Mouse (Mus musculus) cerebellum, adult 2 months (tissue): ENCODE measurements around the gene Spen. TPM values are rescaled to one million over a fixed set of nuclear protein-coding genes. Genes with fewer than 3 reads are reported as not detected.

Source experiments
- DNase-seq, 2 experiments: peaks; one replicate each; pipeline ENCODE4 v3.0.0; 2021
- H3K27ac ChIP-seq: fragments of 200-500 bp; 2 replicates; pipeline ENCODE4 v1.5.1; 2012; ENCODE audit warnings: low read length, control low read depth, inconsistent platforms; ENCODE audit not compliant: insufficient read depth
- H3K27me3 ChIP-seq: fragments of 200-500 bp; 2 replicates; pipeline ENCODE4 v1.6.1; 2012; ENCODE audit warnings: inconsistent platforms, mild to moderate bottlenecking, low read length, moderate library complexity; ENCODE audit not compliant: control insufficient read depth, insufficient read depth
- H3K4me1 ChIP-seq: fragments of 200-500 bp; 2 replicates; pipeline ENCODE4 v1.6.1; 2011; ENCODE audit warnings: low read length; ENCODE audit not compliant: control insufficient read depth, insufficient read depth
- H3K4me3 ChIP-seq: fragments of 200-500 bp; replicated peaks from 2 replicates; pipeline ENCODE3; 2011; ENCODE audit warnings: mild to moderate bottlenecking, low read depth, low read length, control low read depth; ENCODE audit not compliant: insufficient read depth
- CTCF ChIP-seq: fragments of 200-500 bp; IDR thresholded peaks from 2 replicates; pipeline ENCODE4 v1.5.1; 2011; ENCODE audit warnings: low read depth, mild to moderate bottlenecking, control low read depth, low read length, moderate library complexity, borderline replicate concordance; ENCODE audit not compliant: insufficient read depth
- POLR2A ChIP-seq: fragments of 200-500 bp; IDR thresholded peaks from 2 replicates; pipeline ENCODE4 v1.6.1; 2011; ENCODE audit warnings: low read length, control low read depth, borderline replicate concordance; ENCODE audit not compliant: insufficient read depth
- WGBS: fragments of 180-500 bp; shearing (Covaris S2); methylation state at CpG from one replicate; pipeline ENCODE4 v1.1.7; 2018; 5-methylcytosine and 5-hydroxymethylcytosine counted together
- polyA plus RNA-seq: library from polyadenylated mRNA; depleted of rRNA; stranded (reverse); fragments of >200 nt; gene quantifications from 2 replicates; pipeline ENCODE4 v1.2.3, GENCODE M21; 2012

Spen gene
- polyA plus RNA-seq, 1 experiment = 16.6 TPM

- H3K4me1 ChIP-seq = peaks cover 5% of the 10 kb centered on the region; the same call in 1 of the 2 replicates
- 88% methylated on average over 1 of the region's 1 CpGs for WGBS
- peak within 1 kb of the TSS; percentile 26 for H3K4me3 ChIP-seq
- H3K27ac ChIP-seq = no peak within 1 kb of the TSS
- H3K27me3 ChIP-seq = no peaks in the 10 kb centered on the region
- TF ChIP-seq POLR2A = no peak
- TF ChIP-seq CTCF = no peak
- no peak for DNase-seq
These were observed 102.4 kb downstream of the Spen start, which contains the start of gene Srarp for GRCm38 (mm10) chr4:141435974-141436373. TSS of gene Srarp (minus strand) at chr4:141436105.

DNA sequence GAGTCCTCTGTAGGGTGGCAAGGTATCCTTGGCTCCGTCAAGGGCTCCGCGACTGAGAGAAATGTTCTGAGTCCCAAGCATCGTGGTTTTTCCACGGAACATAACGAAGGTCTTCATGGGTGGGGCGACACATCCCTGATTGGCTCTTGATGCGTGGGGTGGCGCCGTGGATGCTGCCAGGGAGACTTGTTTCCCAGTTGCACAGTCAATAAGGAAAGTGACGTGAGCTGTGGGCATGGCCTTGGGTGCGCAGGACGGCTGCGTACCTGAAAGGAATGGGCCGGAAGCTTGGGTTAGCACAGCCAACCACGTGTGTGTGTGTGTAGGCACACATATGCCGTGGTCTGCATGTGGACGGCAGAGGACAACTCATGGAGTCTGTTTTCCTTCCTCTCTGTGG is 105.2 kb downstream of the Spen start:
- Histone ChIP-seq H3K27ac (no peak overlapping the region), H3K4me1 (peaks cover 5% of the 10 kb centered on the region; the same call in 1 of the 2 replicates), H3K4me3 (no peak overlapping the region), H3K27me3 (no peaks in the 10 kb centered on the region)
- DNase-seq = no peak
- TF ChIP-seq CTCF (no peak), POLR2A (no peak)
- 68% methylated on average over 18 of the region's 18 CpGs for WGBS

- 13% methylated on average over 14 of the region's 14 CpGs for WGBS
- H3K27me3 ChIP-seq = no peaks in the 10 kb centered on the region
- H3K4me3 ChIP-seq = no peak overlapping the region
- H3K27ac ChIP-seq = no peak overlapping the region
- peak; percentile 35 to 47 for DNase-seq
- peaks cover 5% of the 10 kb centered on the region; the same call in 1 of the 2 replicates for H3K4me1 ChIP-seq
- TF ChIP-seq POLR2A (no peak), CTCF (no peak)
These were observed 105.7 kb downstream of the Spen start for GRCm38 (mm10) chr4:141432666-141433065.

GRCm38 (mm10) chr4:141430997-141431396 is 107.4 kb downstream of the Spen start:
- Histone ChIP-seq H3K27ac (no peak overlapping the region), H3K4me1 (peaks cover 5% of the 10 kb centered on the region; the same call in 1 of the 2 replicates), H3K4me3 (no peak overlapping the region), H3K27me3 (no peaks in the 10 kb centered on the region)
- peak; percentile 95 for TF ChIP-seq CTCF
- TF ChIP-seq POLR2A = no peak
- peak; percentile 74 to 82 for DNase-seq
- 32% methylated on average over 9 of the region's 9 CpGs for WGBS

DNA sequence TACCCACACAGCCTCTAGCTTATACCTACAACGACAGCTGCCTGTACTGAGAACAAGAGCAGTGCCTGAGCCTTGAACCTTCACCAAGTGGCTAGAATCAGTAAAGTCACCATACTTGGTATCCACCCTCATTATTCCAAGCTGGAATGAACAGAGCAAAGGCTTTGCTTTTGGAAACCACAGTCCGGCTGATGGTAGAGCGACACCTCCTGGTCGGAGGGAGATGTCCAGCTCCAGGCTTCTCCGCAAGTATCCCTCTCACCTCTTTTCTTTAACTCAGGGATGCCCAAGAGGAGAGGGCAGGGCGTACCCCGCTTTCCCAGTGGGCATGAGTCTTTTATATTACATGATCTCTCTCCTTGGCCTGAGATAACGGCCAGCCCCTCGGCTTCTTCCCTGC is 108.5 kb downstream of the Spen start:
- TF ChIP-seq POLR2A (no peak), CTCF (peak; percentile 35; the same call in 1 of the 2 replicates)
- Histone ChIP-seq H3K27ac (no peak overlapping the region), H3K4me3 (no peak overlapping the region), H3K4me1 (peaks cover 5% of the 10 kb centered on the region; the same call in 1 of the 2 replicates), H3K27me3 (no peaks in the 10 kb centered on the region)
- 57% methylated on average over 9 of the region's 9 CpGs for WGBS
- DNase-seq = no peak

GRCm38 (mm10) chr4:141429381-141429780 is 109.0 kb downstream of the Spen start:
- Histone ChIP-seq H3K27ac (no peak overlapping the region), H3K27me3 (no peaks in the 10 kb centered on the region), H3K4me1 (peaks cover 5% of the 10 kb centered on the region; the same call in 1 of the 2 replicates), H3K4me3 (no peak overlapping the region)
- 63% methylated on average over 6 of the region's 6 CpGs for WGBS
- DNase-seq = no peak
- TF ChIP-seq POLR2A (no peak), CTCF (no peak)

DNA sequence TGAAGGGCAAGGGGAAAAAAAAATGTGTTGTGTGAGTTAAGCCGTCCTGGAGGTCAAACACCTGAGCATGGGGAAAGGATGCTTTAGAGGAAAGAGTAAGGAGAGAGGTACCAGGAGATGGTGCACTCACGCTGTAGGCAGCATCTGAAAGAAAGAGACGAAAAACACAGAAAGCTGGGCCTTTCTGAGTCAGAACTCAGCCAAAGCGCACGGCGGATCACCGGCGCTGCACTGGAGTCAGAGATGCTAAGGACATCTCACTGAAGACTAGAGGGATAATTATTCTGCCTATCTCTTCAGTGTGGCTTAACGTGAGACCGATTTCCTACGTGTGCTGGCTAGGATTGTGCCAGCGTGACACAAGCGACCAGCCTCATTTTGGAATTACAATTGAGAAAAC is 110.5 kb downstream of the Spen start:
- Histone ChIP-seq H3K27me3 (no peaks in the 10 kb centered on the region), H3K4me3 (no peak overlapping the region), H3K4me1 (0 out of 2 replicates have a peak, but pooled peaks cover under 1% of the 10 kb centered on the region), H3K27ac (no peak overlapping the region)
- no peak for TF ChIP-seq CTCF
- TF ChIP-seq POLR2A = no peak
- no peak for DNase-seq
- 94% methylated on average over 13 of the region's 13 CpGs for WGBS
